Mouse (Mus musculus): ENCODE data around the gene Vmn1r151. TPM values are rescaled to one million over a fixed set of nuclear protein-coding genes. Genes with fewer than 3 reads are reported as not detected.
"Not testable (repeated sequence)": the region's sequence is repeated elsewhere in the genome, so short reads cannot be mapped to it uniquely, and the experiment has no call there.

The Vmn1r151 gene
- not detected for total RNA-seq (2021)

DNA sequence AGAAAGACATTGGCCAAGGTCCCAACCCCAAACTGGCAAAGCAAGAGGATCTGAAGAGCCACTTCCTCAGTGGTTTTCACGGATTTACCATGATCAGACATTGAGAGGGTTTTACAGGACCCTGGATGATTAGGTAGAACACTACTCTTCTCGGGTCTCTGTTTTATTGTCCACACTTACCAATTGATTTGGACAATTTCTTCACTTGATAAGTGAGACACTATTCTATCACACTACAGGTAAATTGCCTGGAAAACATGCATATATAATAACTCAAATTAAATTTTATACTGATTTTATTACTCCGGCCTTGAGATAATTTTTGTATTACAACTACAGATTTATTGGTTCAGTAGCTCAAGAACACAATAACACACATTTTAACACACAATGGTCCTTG lies at the start of gene Vmn1r151:
Gene Vmn1r151, minus strand, starts transcription at position 101 of the 400 bp plus-strand sequence.
- DNase-seq (ENCODE audit: low spot score in 2 of 2); intact Hi-C loops (cut with DNase I): not testable (repeated sequence)

GRCm38 (mm10) chr7:22534787-22535186 lies 35.3 kb upstream of the Vmn1r151 start, which contains the start of gene Gm8677:
Gm8677 (minus strand) TSS chr7:22534887.
- DNase-seq (ENCODE audit: low spot score in 2 of 2): not testable (repeated sequence)

DNA sequence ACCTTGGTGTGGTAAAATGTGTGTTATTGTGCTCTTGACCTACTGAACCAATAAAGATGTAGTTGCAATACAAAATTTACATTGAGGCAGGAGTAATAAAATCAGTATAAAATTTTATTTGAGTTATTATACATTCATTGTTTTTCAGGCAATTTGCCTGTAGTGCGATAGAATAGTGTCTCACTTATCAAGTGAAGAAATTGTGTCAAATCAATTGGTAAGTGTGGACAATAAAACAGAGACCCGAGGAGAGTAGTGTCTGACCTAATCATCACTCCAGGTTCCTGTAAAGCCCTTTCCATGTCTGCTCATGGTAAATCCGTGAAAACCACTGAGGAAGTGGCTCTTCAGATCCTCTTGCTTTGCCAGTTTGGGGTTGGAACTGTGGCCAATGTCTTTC lies 23.2 kb upstream of the Vmn1r151 start, which contains the start of gene Vmn1r152:
Gene Vmn1r152, plus strand, starts transcription at position 301 of the 400 bp plus-strand sequence.
- intact Hi-C loops (cut with DNase I); DNase-seq (ENCODE audit: low spot score in 2 of 2): not testable (repeated sequence)

More at GRCm38 (mm10) chr7:22534787-22535186, 35.3 kb upstream of the Vmn1r151 start, which contains the start of gene Gm8677:
- intact Hi-C loops (cut with DNase I): not testable (repeated sequence)

- DNase-seq (ENCODE audit: low spot score in 2 of 2); intact Hi-C loops (cut with DNase I): not testable (repeated sequence)
Measured at GRCm38 (mm10) chr7:22463975-22464374, 35.5 kb downstream of the Vmn1r151 start, which contains the start of gene Gm10665. Gm10665 (minus strand) TSS chr7:22464075.

Other genes with a start within 250 kb of the Vmn1r151 start
- not detected for gene Gm4187, start 170.0 kb downstream of the Vmn1r151 start, total RNA-seq (2021)
- not detected for gene Gm8660, start 128.6 kb downstream of the Vmn1r151 start, total RNA-seq (2021)
- not detected for gene Vmn1r148, start 86.1 kb downstream of the Vmn1r151 start, total RNA-seq (2021)
- gene Vmn1r149, start 61.4 kb downstream of the Vmn1r151 start, total RNA-seq (2021): not detected
- not detected for gene Gm10665, start 35.6 kb downstream of the Vmn1r151 start, total RNA-seq (2021)
- gene Vmn1r152, start 23.3 kb upstream of the Vmn1r151 start, total RNA-seq (2021): not detected
- not detected for gene Gm8677, start 35.2 kb upstream of the Vmn1r151 start, total RNA-seq (2021)
- gene Gm4201, start 65.7 kb upstream of the Vmn1r151 start, total RNA-seq (2021): not detected
- not detected for gene Gm4565, start 88.4 kb upstream of the Vmn1r151 start, total RNA-seq (2021)
- not detected for gene Vmn1r155, start 158.3 kb upstream of the Vmn1r151 start, total RNA-seq (2021)
- gene Gm8693, start 192.6 kb upstream of the Vmn1r151 start, total RNA-seq (2021): not detected
- not detected for gene Gm4567, start 220.0 kb upstream of the Vmn1r151 start, total RNA-seq (2021)

Measured in left cerebral cortex, postnatal 25 days (tissue).